Mouse (Mus musculus) ES-E14 (cell line): ENCODE data around the gene Slc3a1.

ENCODE experiments used
- CHD2 ChIP-seq: IDR thresholded peaks from 2 replicates; pipeline ENCODE4 v1.6.1; 2014; ENCODE audit warnings: mild to moderate bottlenecking, low read depth, low read length, inconsistent platforms
- HCFC1 ChIP-seq: IDR thresholded peaks from 2 replicates; pipeline ENCODE4 v1.6.1; 2012; ENCODE audit warnings: low read length, inconsistent platforms, borderline replicate concordance; ENCODE audit not compliant: insufficient read depth
- MAFK ChIP-seq: IDR thresholded peaks from 2 replicates; pipeline ENCODE4 v1.6.1; 2014; ENCODE audit warnings: mild to moderate bottlenecking, low read depth, low read length, inconsistent platforms; ENCODE audit not compliant: insufficient read depth

GRCm38 (mm10) chr17:85037855-85038254 is 9.7 kb downstream of the Slc3a1 start:
- TF ChIP-seq HCFC1 = no peak
- TF ChIP-seq CHD2 = no peak
- no peak for TF ChIP-seq MAFK
